Mouse (Mus musculus) heart, embryonic 12.5 days (tissue): ENCODE data around the gene Golga7b. TPM values are rescaled to one million over a fixed set of nuclear protein-coding genes. Genes with fewer than 3 reads are reported as not detected.

Experiments
- ATAC-seq: fragments of 200-750 bp; cut with Nextera tagmentation; 2 replicates; pipeline ENCODE4 v1.8.0; 2017; ENCODE audit warnings: moderate TSS enrichment, moderate library complexity; ENCODE audit not compliant: insufficient number of reproducible peaks, low FRiP score
- H3K27ac ChIP-seq: fragments of 300-500 bp; sonication (generic); 2 replicates; pipeline ENCODE4 v1.5.1; 2016; ENCODE audit warnings: mild to moderate bottlenecking, moderate library complexity; ENCODE audit not compliant: poor library complexity, severe bottlenecking
- H3K27me3 ChIP-seq: fragments of 300-500 bp; sonication (generic); replicated peaks from 2 replicates; pipeline ENCODE4 v1.6.1; 2016; ENCODE audit warnings: mild to moderate bottlenecking, moderate library complexity
- H3K36me3 ChIP-seq: fragments of 300-500 bp; sonication (generic); 2 replicates; pipeline ENCODE4 v1.6.1; 2016; ENCODE audit warnings: mild to moderate bottlenecking, moderate library complexity
- H3K4me1 ChIP-seq: fragments of 300-500 bp; sonication (generic); replicated peaks from 2 replicates; pipeline ENCODE4 v1.6.1; 2016; ENCODE audit warnings: mild to moderate bottlenecking
- H3K4me2 ChIP-seq: fragments of 300-500 bp; sonication (generic); 2 replicates; pipeline ENCODE4 v1.6.1; 2016; ENCODE audit warnings: mild to moderate bottlenecking, moderate library complexity
- H3K4me3 ChIP-seq: fragments of 300-500 bp; sonication (generic); 2 replicates; pipeline ENCODE4 v1.5.1; 2016; ENCODE audit warnings: mild to moderate bottlenecking
- H3K9ac ChIP-seq: fragments of 300-500 bp; sonication (generic); 2 replicates; pipeline ENCODE4 v1.6.1; 2016; ENCODE audit warnings: mild to moderate bottlenecking, moderate library complexity
- H3K9me3 ChIP-seq: fragments of 300-500 bp; sonication (generic); replicated peaks from 2 replicates; pipeline ENCODE4 v1.6.1; 2016; ENCODE audit warnings: mild to moderate bottlenecking, moderate library complexity
- WGBS: fragments of 180-500 bp; shearing (Covaris S2); methylation state at CpG from one replicate; pipeline ENCODE4 v1.1.7; 2016; 5-methylcytosine and 5-hydroxymethylcytosine counted together
- polyA plus RNA-seq: library from polyadenylated mRNA; unstranded; fragments of >200 nt; fragmentation: Nextera tagmentation; extraction: Ambion mirVana; gene quantifications from 2 replicates; pipeline ENCODE4 v1.2.1, GENCODE M21; 2016

Gene Golga7b
- polyA plus RNA-seq, 1 experiment from 2014 or later, result 0.27 TPM

DNA sequence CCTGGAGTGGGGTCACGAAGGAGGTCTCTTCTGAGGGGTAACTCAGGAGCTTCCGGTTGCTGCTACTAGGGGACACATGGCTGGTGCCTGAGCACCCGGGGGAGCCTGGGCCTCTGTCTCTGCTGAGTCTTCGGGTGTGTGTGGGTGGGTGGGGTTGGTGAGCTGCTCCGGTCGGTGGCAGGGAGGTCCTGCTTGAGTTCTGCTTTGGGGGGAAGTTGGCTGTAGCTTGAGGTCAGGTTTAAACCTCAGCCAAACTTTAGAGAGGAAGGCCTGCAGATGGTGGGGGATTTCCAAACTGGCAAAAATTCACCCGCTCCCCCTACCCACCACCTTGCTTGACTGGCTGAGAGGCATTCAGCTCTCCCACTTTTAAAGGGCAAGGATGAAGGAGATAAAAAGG is 23.8 kb downstream of the Golga7b start:
- no peak for ATAC-seq
- H3K4me2 ChIP-seq, result no peak overlapping the region

DNA sequence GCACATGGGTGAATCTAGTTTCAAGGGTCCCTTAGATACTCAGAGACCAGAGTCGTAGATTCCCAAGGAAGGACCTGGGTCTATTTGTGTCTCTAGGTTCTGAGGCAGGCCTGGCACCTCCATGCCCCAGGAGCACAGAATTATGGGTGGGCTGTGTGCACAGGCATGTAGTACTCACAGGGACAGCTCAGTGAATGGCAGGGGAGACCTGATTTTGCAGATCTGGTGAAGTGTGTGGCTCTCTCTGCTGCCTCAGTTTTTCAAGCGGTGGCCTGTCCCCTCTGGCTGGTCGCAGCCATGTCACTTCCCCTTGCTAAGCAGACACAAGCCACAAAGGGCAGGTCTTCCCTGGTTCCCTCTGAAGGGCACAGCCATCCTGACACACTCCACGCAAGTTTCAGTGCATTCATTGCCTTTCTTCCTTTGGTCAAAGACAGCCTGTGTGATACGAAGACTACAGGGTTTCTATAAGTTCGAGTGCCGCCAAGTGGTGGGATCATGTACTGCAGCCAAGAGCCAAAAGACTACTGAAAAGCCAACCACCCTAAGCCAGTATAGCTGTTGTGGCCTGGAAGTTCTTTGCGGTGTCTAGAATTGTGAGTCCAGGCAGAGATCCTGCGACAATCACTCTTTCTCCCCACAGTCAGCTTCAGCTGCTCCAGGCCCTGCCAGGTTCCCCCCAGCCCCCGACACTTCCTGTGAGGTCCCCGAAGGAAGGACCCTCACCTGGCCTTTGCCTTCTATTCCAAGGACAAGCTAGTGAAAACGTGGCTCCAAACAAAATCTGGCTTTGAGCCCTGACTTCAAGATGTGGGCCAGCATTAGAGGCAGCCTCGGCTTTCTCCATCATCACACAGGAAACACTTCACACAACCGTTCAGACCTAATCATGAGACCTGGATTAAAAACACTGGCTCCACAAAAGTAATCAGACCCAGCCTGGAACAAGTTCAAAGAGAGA is 24.9 kb downstream of the Golga7b start:
- no peak overlapping the region for H3K4me3 ChIP-seq
- peaks cover 56% of the 10 kb centered on the region for H3K27me3 ChIP-seq
- no peak overlapping the region for H3K4me2 ChIP-seq
- H3K4me1 ChIP-seq, result no peaks in the 10 kb centered on the region
- 34% methylated on average over 14 of the region's 14 CpGs for WGBS
- no peak overlapping the region for H3K9ac ChIP-seq
- no peaks in the 10 kb centered on the region for H3K9me3 ChIP-seq
- ATAC-seq, result no peak
- H3K36me3 ChIP-seq, result no peaks in the 10 kb centered on the region
- no peak overlapping the region for H3K27ac ChIP-seq

More for the DNA sequence above, 23.8 kb downstream of the Golga7b start:
- no peak overlapping the region for H3K27ac ChIP-seq
- peaks cover 50% of the 10 kb centered on the region for H3K27me3 ChIP-seq
- H3K9me3 ChIP-seq, result no peaks in the 10 kb centered on the region
- H3K4me3 ChIP-seq, result no peak overlapping the region
- no peak overlapping the region for H3K9ac ChIP-seq
- WGBS, result 83% methylated on average over 7 of the region's 7 CpGs
- no peaks in the 10 kb centered on the region for H3K4me1 ChIP-seq
- H3K36me3 ChIP-seq, result no peaks in the 10 kb centered on the region

DNA sequence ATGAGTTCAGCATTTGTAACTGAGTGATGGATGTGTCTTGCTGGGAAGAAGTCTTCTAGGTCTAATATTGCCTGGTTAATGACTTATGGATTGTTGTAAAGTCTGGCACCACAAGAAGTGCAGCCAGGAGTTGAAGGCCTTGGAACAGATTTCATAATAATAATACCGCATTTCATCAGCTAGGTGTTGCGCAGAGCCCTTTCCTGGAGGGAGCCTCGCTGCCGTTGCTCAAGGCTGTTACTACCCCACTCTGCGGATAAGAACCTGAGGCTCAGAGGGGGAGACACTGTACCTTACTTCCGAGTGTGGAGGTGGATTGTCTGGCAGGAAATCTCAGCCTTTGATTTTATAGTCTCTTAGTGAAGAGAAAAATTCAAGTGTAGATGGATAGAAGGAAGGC is 29.9 kb downstream of the Golga7b start:
- no peaks in the 10 kb centered on the region for H3K36me3 ChIP-seq
- no peak overlapping the region for H3K4me2 ChIP-seq
- no peak for ATAC-seq
- H3K4me3 ChIP-seq, result no peak overlapping the region
- no peaks in the 10 kb centered on the region for H3K9me3 ChIP-seq
- 0 out of 2 replicates have a peak, but pooled peaks cover 5% of the 10 kb centered on the region for H3K4me1 ChIP-seq
- peaks cover 33% of the 10 kb centered on the region for H3K27me3 ChIP-seq
- no peak overlapping the region for H3K9ac ChIP-seq
- WGBS, result 82% methylated on average over 6 of the region's 6 CpGs
- no peak overlapping the region for H3K27ac ChIP-seq

DNA sequence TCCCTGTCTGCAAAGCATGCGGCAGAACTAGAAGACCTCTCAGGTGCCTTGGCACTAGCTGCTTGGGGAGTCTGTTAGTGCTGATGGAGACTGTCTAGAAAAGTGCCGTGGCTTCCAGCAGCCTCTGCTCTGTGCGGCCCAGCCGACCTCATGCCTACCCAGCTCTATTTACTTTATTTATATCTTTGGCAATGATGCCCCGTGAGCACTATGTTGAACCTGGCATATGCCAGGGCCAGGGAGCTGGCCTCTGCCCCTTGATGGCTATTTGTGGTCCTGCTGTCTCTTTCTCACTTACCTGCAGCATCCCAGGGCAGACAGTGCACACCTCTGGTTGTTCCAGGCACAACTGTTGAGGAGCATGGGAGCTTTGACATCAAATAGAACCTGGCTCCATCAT is 31.1 kb downstream of the Golga7b start:
- H3K36me3 ChIP-seq, result no peaks in the 10 kb centered on the region
- no peak overlapping the region for H3K4me3 ChIP-seq
- no peak overlapping the region for H3K4me2 ChIP-seq
- H3K9ac ChIP-seq, result no peak overlapping the region
- WGBS, result 71% methylated on average over 5 of the region's 5 CpGs
- 0 out of 2 replicates have a peak, but pooled peaks cover 5% of the 10 kb centered on the region for H3K4me1 ChIP-seq
- peaks cover 33% of the 10 kb centered on the region for H3K27me3 ChIP-seq
- no peaks in the 10 kb centered on the region for H3K9me3 ChIP-seq
- no peak overlapping the region for H3K27ac ChIP-seq
- ATAC-seq, result no peak

GRCm38 (mm10) chr19:42279611-42280010 is 32.2 kb downstream of the Golga7b start:
- no peak for ATAC-seq
- Histone ChIP-seq H3K4me3 (no peak overlapping the region), H3K4me1 (0 out of 2 replicates have a peak, but pooled peaks cover 5% of the 10 kb centered on the region), H3K36me3 (no peaks in the 10 kb centered on the region), H3K4me2 (no peak overlapping the region), H3K27me3 (peaks cover 34% of the 10 kb centered on the region), H3K9me3 (no peaks in the 10 kb centered on the region), H3K9ac (no peak overlapping the region), H3K27ac (no peak overlapping the region)
- 60% methylated on average over 3 of the region's 3 CpGs for WGBS

DNA sequence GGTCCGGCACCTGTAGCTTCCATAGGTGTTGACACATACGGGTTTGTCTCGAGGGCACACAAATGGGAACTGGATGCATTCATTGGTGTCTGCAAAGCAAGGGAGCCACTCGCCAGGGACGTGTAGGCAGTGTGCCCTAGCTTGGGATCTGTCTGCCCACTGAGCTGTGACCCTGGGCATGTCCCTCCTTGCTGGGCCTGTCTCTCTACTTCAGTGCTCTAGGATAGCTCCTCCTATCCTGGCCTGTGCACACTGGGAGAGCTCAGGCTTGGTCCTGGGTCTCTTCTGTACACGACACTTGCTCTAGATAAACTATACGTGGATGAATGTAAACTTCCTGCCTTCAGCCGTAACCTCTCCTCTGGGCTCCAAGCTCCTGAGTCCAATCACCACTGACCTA is 36.8 kb downstream of the Golga7b start:
- no peaks in the 10 kb centered on the region for H3K36me3 ChIP-seq
- no peaks in the 10 kb centered on the region for H3K9me3 ChIP-seq
- H3K9ac ChIP-seq, result no peak overlapping the region
- no peak overlapping the region for H3K27ac ChIP-seq
- no peak overlapping the region for H3K4me2 ChIP-seq
- H3K27me3 ChIP-seq, result peaks cover 8% of the 10 kb centered on the region; the same call in 1 of the 2 replicates
- peaks cover 8% of the 10 kb centered on the region; the same call in 1 of the 2 replicates for H3K4me1 ChIP-seq
- no peak for ATAC-seq
- 65% methylated on average over 8 of the region's 8 CpGs for WGBS
- H3K4me3 ChIP-seq, result no peak overlapping the region

GRCm38 (mm10) chr19:42288361-42288760 is 41.0 kb downstream of the Golga7b start:
- H3K36me3 ChIP-seq, result no peaks in the 10 kb centered on the region
- H3K9ac ChIP-seq, result no peak overlapping the region
- WGBS, result 42% methylated on average over 4 of the region's 4 CpGs
- H3K4me2 ChIP-seq, result no peak overlapping the region
- H3K4me3 ChIP-seq, result no peak overlapping the region
- H3K4me1 ChIP-seq, result peaks cover 3% of the 10 kb centered on the region; the same call in 1 of the 2 replicates
- no peak for ATAC-seq
- no peaks in the 10 kb centered on the region for H3K9me3 ChIP-seq
- H3K27ac ChIP-seq, result no peak overlapping the region
- peaks cover 22% of the 10 kb centered on the region; the same call in 1 of the 2 replicates for H3K27me3 ChIP-seq

DNA sequence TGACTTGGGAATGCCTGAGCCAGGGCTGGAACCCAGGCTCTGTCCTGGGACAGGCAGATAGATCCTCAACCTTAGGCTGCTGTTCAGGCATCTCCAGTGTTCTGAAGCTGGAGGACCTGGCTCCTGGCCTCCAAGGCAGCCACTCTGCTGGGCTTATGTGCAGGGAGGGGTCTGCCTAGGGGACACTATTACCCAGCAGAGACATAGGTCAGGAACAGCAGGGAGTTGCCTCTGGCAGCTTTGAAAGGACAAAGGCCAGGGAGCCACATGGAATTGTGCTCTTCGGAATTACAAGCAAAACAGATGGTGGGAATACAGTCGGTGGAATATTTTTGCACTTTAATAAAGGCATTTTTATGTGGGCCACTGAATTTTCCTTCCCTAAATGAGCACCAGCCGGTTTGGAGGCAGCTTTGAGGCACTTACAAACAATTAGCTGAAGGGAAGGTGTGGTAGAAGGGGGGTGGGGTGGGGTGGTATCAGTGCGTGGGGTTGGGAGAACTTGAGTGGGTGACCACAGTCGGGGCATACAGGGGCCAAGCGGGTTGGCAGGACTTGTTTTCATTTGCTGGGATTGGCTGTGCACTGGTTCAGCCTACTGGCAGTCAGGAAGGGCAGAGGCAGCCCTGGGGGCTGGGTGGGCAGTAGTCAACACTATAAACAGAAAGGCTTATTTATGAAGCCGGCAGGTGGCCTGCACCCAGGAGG is 43.7 kb downstream of the Golga7b start:
- no peak overlapping the region for H3K4me2 ChIP-seq
- no peaks in the 10 kb centered on the region for H3K36me3 ChIP-seq
- H3K27ac ChIP-seq, result no peak overlapping the region
- peaks cover 3% of the 10 kb centered on the region; the same call in 1 of the 2 replicates for H3K4me1 ChIP-seq
- H3K9me3 ChIP-seq, result no peaks in the 10 kb centered on the region
- H3K9ac ChIP-seq, result no peak overlapping the region
- WGBS, result 30% methylated on average over 7 of the region's 7 CpGs
- peaks cover 19% of the 10 kb centered on the region; the same call in 1 of the 2 replicates for H3K27me3 ChIP-seq
- H3K4me3 ChIP-seq, result no peak overlapping the region
- ATAC-seq, result no peak

DNA sequence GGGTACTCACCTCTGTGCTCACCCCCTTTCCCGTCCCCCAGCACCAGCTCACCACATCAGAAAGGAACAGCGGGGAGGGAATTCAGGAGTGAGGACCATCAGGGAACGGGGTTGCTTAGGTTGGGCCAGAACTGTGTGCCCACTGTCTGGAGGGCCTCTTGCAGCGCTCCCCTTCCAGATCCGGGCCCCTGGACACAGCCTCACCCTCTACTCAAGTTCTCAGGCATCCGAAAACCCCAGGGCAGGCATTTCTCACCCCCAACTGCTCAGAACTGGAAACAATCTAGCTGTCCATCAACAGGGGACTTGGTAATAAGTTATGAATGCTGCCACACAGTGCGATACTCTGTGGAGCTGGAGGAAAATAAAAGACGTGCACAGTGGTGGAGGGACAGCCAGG is 44.7 kb downstream of the Golga7b start:
- no peak overlapping the region for H3K4me2 ChIP-seq
- peaks cover 19% of the 10 kb centered on the region; the same call in 1 of the 2 replicates for H3K27me3 ChIP-seq
- H3K4me1 ChIP-seq, result peaks cover 3% of the 10 kb centered on the region; the same call in 1 of the 2 replicates
- whole genome bisulfite sequencing, result 55% methylated on average over 8 of the region's 8 CpGs
- H3K36me3 ChIP-seq, result no peaks in the 10 kb centered on the region
- no peak overlapping the region for H3K27ac ChIP-seq
- no peak overlapping the region for H3K9ac ChIP-seq
- H3K9me3 ChIP-seq, result no peaks in the 10 kb centered on the region
- H3K4me3 ChIP-seq, result no peak overlapping the region
- ATAC-seq, result no peak

GRCm38 (mm10) chr19:42293216-42293615 is 45.8 kb downstream of the Golga7b start:
- no peak overlapping the region for H3K27ac ChIP-seq
- peaks cover 2% of the 10 kb centered on the region; the same call in 1 of the 2 replicates for H3K4me1 ChIP-seq
- H3K27me3 ChIP-seq, result peaks cover 19% of the 10 kb centered on the region; the same call in 1 of the 2 replicates
- H3K9me3 ChIP-seq, result no peaks in the 10 kb centered on the region
- H3K4me2 ChIP-seq, result no peak overlapping the region
- H3K4me3 ChIP-seq, result no peak overlapping the region
- no peak overlapping the region for H3K9ac ChIP-seq
- no peak for ATAC-seq
- no peaks in the 10 kb centered on the region for H3K36me3 ChIP-seq
- 68% methylated on average over 6 of the region's 6 CpGs for WGBS

- Histone ChIP-seq H3K36me3 (no peaks in the 10 kb centered on the region), H3K9me3 (no peaks in the 10 kb centered on the region), H3K4me1 (peaks cover 13% of the 10 kb centered on the region), H3K27me3 (peaks cover 35% of the 10 kb centered on the region), H3K27ac (no peak overlapping the region), H3K9ac (no peak overlapping the region), H3K4me3 (no peak overlapping the region), H3K4me2 (no peak overlapping the region)
- WGBS, result 49% methylated on average over 12 of the region's 12 CpGs
- no peak for ATAC-seq
Observed at GRCm38 (mm10) chr19:42303210-42303813, 55.9 kb downstream of the Golga7b start.
